Mouse (Mus musculus): ENCODE measurements around the gene Mal. TPM values are rescaled to one million over a fixed set of nuclear protein-coding genes. Genes with fewer than 3 reads are reported as not detected.

Gene Mal
- polyA plus RNA-seq (2015; fragmentation: Nextera tagmentation; extraction: Ambion mirVana) = 59.5 and 59.7 TPM in 2 replicates

GRCm38 (mm10) chr2:127656086-127656720 lies at the start of gene Mal:
TSS of gene Mal (minus strand) at chr2:127656695.
- H3K4me2 ChIP-seq (replicated peaks; ENCODE audit: low read depth, low read length) = peak within 1 kb of the TSS; percentile 56
- H3K27ac ChIP-seq (ENCODE audit: low read length) = peak within 1 kb of the TSS; percentile 91
- ATAC-seq (ENCODE audit: low FRiP score, low TSS enrichment) = peak; percentile 68
- WGBS = under 1% methylated on average over 41 of the region's 43 CpGs
- H3K9ac ChIP-seq (replicated peaks; ENCODE audit: low read length) = peak within 1 kb of the TSS; percentile 68
- peaks cover 36% of the 10 kb centered on the region for H3K27me3 ChIP-seq (ENCODE audit: insufficient read depth, low read length)
- no peaks in the 10 kb centered on the region for H3K9me3 ChIP-seq (ENCODE audit: low read length)
- H3K36me3 ChIP-seq (ENCODE audit: insufficient read depth, low read length) = no peaks in the 10 kb centered on the region
- peak within 1 kb of the TSS; percentile 55 for H3K4me3 ChIP-seq (ENCODE audit: low read length)
- no peaks in the 10 kb centered on the region; the same call in 1 of the 2 replicates for H3K4me1 ChIP-seq (ENCODE audit: insufficient read depth, low read length)

GRCm38 (mm10) chr2:127705267-127705666 lies 48.8 kb upstream of the Mal start:
- Histone ChIP-seq H3K4me2 (replicated peaks; ENCODE audit: low read depth, low read length) (no peak overlapping the region), H3K4me1 (ENCODE audit: insufficient read depth, low read length) (no peaks in the 10 kb centered on the region), H3K27ac (ENCODE audit: low read length) (no peak overlapping the region), H3K36me3 (ENCODE audit: insufficient read depth, low read length) (no peaks in the 10 kb centered on the region), H3K4me3 (ENCODE audit: low read length) (no peak overlapping the region), H3K9me3 (ENCODE audit: low read length) (no peaks in the 10 kb centered on the region), H3K9ac (replicated peaks; ENCODE audit: low read length) (no peak overlapping the region), H3K27me3 (ENCODE audit: insufficient read depth, low read length) (no peaks in the 10 kb centered on the region)
- WGBS = 82% methylated on average over 6 of the region's 6 CpGs
- no peak for ATAC-seq (ENCODE audit: low FRiP score, low TSS enrichment)

- Histone ChIP-seq H3K4me3 (ENCODE audit: low read length) (no peak overlapping the region), H3K27me3 (ENCODE audit: insufficient read depth, low read length) (no peaks in the 10 kb centered on the region), H3K9ac (replicated peaks; ENCODE audit: low read length) (no peak overlapping the region), H3K9me3 (ENCODE audit: low read length) (no peaks in the 10 kb centered on the region), H3K4me1 (ENCODE audit: insufficient read depth, low read length) (no peaks in the 10 kb centered on the region), H3K36me3 (ENCODE audit: insufficient read depth, low read length) (no peaks in the 10 kb centered on the region), H3K4me2 (replicated peaks; ENCODE audit: low read depth, low read length) (no peak overlapping the region), H3K27ac (ENCODE audit: low read length) (no peak overlapping the region)
- no peak for ATAC-seq (ENCODE audit: low FRiP score, low TSS enrichment)
- WGBS = 83% methylated on average over 4 of the region's 4 CpGs
Measured at GRCm38 (mm10) chr2:127689239-127689638, 32.7 kb upstream of the Mal start.

- H3K4me2 ChIP-seq (replicated peaks; ENCODE audit: low read depth, low read length) = no peak overlapping the region
- no peak overlapping the region for H3K27ac ChIP-seq (ENCODE audit: low read length)
- no peaks in the 10 kb centered on the region for H3K36me3 ChIP-seq (ENCODE audit: insufficient read depth, low read length)
- WGBS = 39% methylated on average over 12 of the region's 12 CpGs
- no peak overlapping the region for H3K9ac ChIP-seq (replicated peaks; ENCODE audit: low read length)
- H3K4me3 ChIP-seq (ENCODE audit: low read length) = no peak overlapping the region
- H3K4me1 ChIP-seq (ENCODE audit: insufficient read depth, low read length) = no peaks in the 10 kb centered on the region
- no peaks in the 10 kb centered on the region for H3K9me3 ChIP-seq (ENCODE audit: low read length)
- peak; percentile 89 for ATAC-seq (ENCODE audit: low FRiP score, low TSS enrichment)
- H3K27me3 ChIP-seq (ENCODE audit: insufficient read depth, low read length) = no peaks in the 10 kb centered on the region
Measured at GRCm38 (mm10) chr2:127683687-127684331, 27.3 kb upstream of the Mal start.

- WGBS = 17% methylated on average over 2 of the region's 2 CpGs
- ATAC-seq (ENCODE audit: low FRiP score, low TSS enrichment) = no peak
- no peak overlapping the region for H3K27ac ChIP-seq (ENCODE audit: low read length)
- no peaks in the 10 kb centered on the region for H3K27me3 ChIP-seq (ENCODE audit: insufficient read depth, low read length)
- no peaks in the 10 kb centered on the region for H3K9me3 ChIP-seq (ENCODE audit: low read length)
- H3K36me3 ChIP-seq (ENCODE audit: insufficient read depth, low read length) = no peaks in the 10 kb centered on the region
- no peak overlapping the region for H3K4me3 ChIP-seq (ENCODE audit: low read length)
- no peak overlapping the region for H3K4me2 ChIP-seq (replicated peaks; ENCODE audit: low read depth, low read length)
- H3K4me1 ChIP-seq (ENCODE audit: insufficient read depth, low read length) = no peaks in the 10 kb centered on the region
- no peak overlapping the region for H3K9ac ChIP-seq (replicated peaks; ENCODE audit: low read length)
Measured at GRCm38 (mm10) chr2:127667843-127668506, 11.5 kb upstream of the Mal start.

GRCm38 (mm10) chr2:127667015-127667414 lies 10.5 kb upstream of the Mal start:
- Histone ChIP-seq H3K4me1 (ENCODE audit: insufficient read depth, low read length) (no peaks in the 10 kb centered on the region), H3K9me3 (ENCODE audit: low read length) (no peaks in the 10 kb centered on the region), H3K4me2 (replicated peaks; ENCODE audit: low read depth, low read length) (no peak overlapping the region), H3K27me3 (ENCODE audit: insufficient read depth, low read length) (no peaks in the 10 kb centered on the region), H3K4me3 (ENCODE audit: low read length) (no peak overlapping the region), H3K36me3 (ENCODE audit: insufficient read depth, low read length) (no peaks in the 10 kb centered on the region), H3K9ac (replicated peaks; ENCODE audit: low read length) (no peak overlapping the region), H3K27ac (ENCODE audit: low read length) (no peak overlapping the region)
- no peak for ATAC-seq (ENCODE audit: low FRiP score, low TSS enrichment)

- 50% methylated on average over 1 of the region's 2 CpGs for WGBS
- ATAC-seq (ENCODE audit: low FRiP score, low TSS enrichment) = no peak
- no peak overlapping the region for H3K4me3 ChIP-seq (ENCODE audit: low read length)
Measured at GRCm38 (mm10) chr2:127662708-127663107, 6.2 kb upstream of the Mal start.

GRCm38 (mm10) chr2:127655419-127655818 lies 1.1 kb downstream of the Mal start:
- Histone ChIP-seq H3K4me3 (ENCODE audit: low read length) (peak overlapping the region; percentile 55), H3K27me3 (ENCODE audit: insufficient read depth, low read length) (peaks cover 36% of the 10 kb centered on the region), H3K27ac (ENCODE audit: low read length) (peak overlapping the region; percentile 91), H3K4me1 (ENCODE audit: insufficient read depth, low read length) (no peaks in the 10 kb centered on the region; the same call in 1 of the 2 replicates), H3K4me2 (replicated peaks; ENCODE audit: low read depth, low read length) (peak overlapping the region; percentile 56), H3K9ac (replicated peaks; ENCODE audit: low read length) (peak overlapping the region; percentile 68), H3K9me3 (ENCODE audit: low read length) (no peaks in the 10 kb centered on the region), H3K36me3 (ENCODE audit: insufficient read depth, low read length) (no peaks in the 10 kb centered on the region)
- no peak for ATAC-seq (ENCODE audit: low FRiP score, low TSS enrichment)
- WGBS = 4% methylated on average over 9 of the region's 9 CpGs

More at GRCm38 (mm10) chr2:127662708-127663107, 6.2 kb upstream of the Mal start:
- no peak overlapping the region for H3K4me2 ChIP-seq (replicated peaks; ENCODE audit: low read depth, low read length)
- no peak overlapping the region for H3K9ac ChIP-seq (replicated peaks; ENCODE audit: low read length)
- peaks cover 3% of the 10 kb centered on the region for H3K27me3 ChIP-seq (ENCODE audit: insufficient read depth, low read length)
- H3K27ac ChIP-seq (ENCODE audit: low read length) = no peak overlapping the region
- no peaks in the 10 kb centered on the region for H3K4me1 ChIP-seq (ENCODE audit: insufficient read depth, low read length)
- H3K9me3 ChIP-seq (ENCODE audit: low read length) = no peaks in the 10 kb centered on the region
- H3K36me3 ChIP-seq (ENCODE audit: insufficient read depth, low read length) = no peaks in the 10 kb centered on the region

GRCm38 (mm10) chr2:127654786-127655185 lies 1.7 kb downstream of the Mal start:
- 53% methylated on average over 3 of the region's 3 CpGs for WGBS
- Histone ChIP-seq H3K27ac (ENCODE audit: low read length) (peak overlapping the region; percentile 91), H3K27me3 (ENCODE audit: insufficient read depth, low read length) (peaks cover 36% of the 10 kb centered on the region), H3K9me3 (ENCODE audit: low read length) (no peaks in the 10 kb centered on the region), H3K4me2 (replicated peaks; ENCODE audit: low read depth, low read length) (peak overlapping the region; percentile 56), H3K9ac (replicated peaks; ENCODE audit: low read length) (peak overlapping the region; percentile 68), H3K4me3 (ENCODE audit: low read length) (peak overlapping the region; percentile 55), H3K4me1 (ENCODE audit: insufficient read depth, low read length) (peaks cover 2% of the 10 kb centered on the region), H3K36me3 (ENCODE audit: insufficient read depth, low read length) (no peaks in the 10 kb centered on the region)
- ATAC-seq (ENCODE audit: low FRiP score, low TSS enrichment) = no peak
